In the genomic region with DNA sequence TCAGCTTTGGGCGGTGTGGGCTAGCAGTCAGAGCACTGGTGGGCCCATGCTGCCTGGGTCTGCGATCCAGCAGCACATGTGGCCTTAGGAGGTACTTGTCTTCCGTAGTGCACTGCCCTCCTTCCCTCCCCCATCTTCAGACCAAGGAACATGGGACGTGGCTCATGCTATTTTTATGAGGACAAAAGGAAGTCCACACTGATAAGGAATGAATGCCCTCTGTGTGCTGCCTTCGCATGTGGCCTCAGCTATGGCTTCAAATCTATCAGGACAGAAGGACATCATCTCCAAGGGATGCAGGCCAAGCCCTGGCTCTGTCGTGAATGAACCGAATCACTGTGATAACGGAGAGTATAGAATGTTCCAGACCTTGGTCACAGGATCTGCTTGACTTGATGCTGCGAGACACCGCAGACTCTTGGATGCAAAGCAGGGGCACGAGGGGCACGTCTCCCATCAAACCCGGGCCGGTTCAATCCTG, we compare ENCODE assay signal across 17 mouse cellular contexts. TPM values are rescaled to one million over a fixed set of nuclear protein-coding genes. Genes with fewer than 3 reads are reported as not detected.
DNase-seq lines count a peak whose midpoint lies in the region; ATAC-seq lines count a peak whose summit lies in the region.
"Had no signal": no experiment of that assay in that cellular context is flagged by ENCODE, and none has a peak within 500 bp of the region (broad histone marks: within the 10 kb centered on the region; RNA-seq: fewer than 3 reads in every experiment).

No protein-coding gene starts in this region.

- H3K27ac ChIP-seq in heart, embryonic 14.5 days (replicated peaks in 1 of 2; ENCODE audit: control insufficient read depth in 1 of 2, insufficient read depth in 1 of 2, low read depth in 2 of 2, low read length in 2 of 2): peak overlapping the region; percentile 7 to 41; a peak in 3 of 4 replicates
- no peak overlapping the region for H3K27ac ChIP-seq in liver, embryonic 16.5 days (ENCODE audit: low read length)
- H3K27ac ChIP-seq: forebrain, embryonic 12.5 days; hindbrain, embryonic 12.5 days; limb, embryonic 12.5 days; macrophage; midbrain, embryonic 15.5 days had no signal

- DNase-seq in adrenal gland, postnatal 25 days: no peak
- DNase-seq in natural killer cell, adult 2 months (ENCODE audit: low spot score in 2 of 2): no peak
- no peak for DNase-seq in kidney, adult 9 months
- DNase-seq: cerebellum, adult 9-11 months; kidney, postnatal 14 days; layer of hippocampus, adult 9-11 months; lung, embryonic 14.5 days; retina, postnatal 1 day had no signal

- no peaks in the 10 kb centered on the region for H3K36me3 ChIP-seq in megakaryocyte, embryonic 14.5 days (replicated peaks; ENCODE audit: low read length)
- H3K36me3 ChIP-seq in heart, embryonic 14.5 days (ENCODE audit: control insufficient read depth, insufficient read depth, low read length): no peaks in the 10 kb centered on the region
- no peaks in the 10 kb centered on the region for H3K36me3 ChIP-seq in liver, embryonic 16.5 days (ENCODE audit: control insufficient read depth, insufficient read depth)
- H3K36me3 ChIP-seq: forebrain, embryonic 12.5 days; hindbrain, embryonic 12.5 days; limb, embryonic 12.5 days; midbrain, embryonic 15.5 days had no signal

- ATAC-seq in megakaryocyte, adult 5-6 weeks (ENCODE audit: poor library complexity, severe bottlenecking): no peak
- ATAC-seq in heart, embryonic 14.5 days (ENCODE audit: insufficient number of reproducible peaks, insufficient read depth, low FRiP score, low read depth): no peak
- ATAC-seq in liver, embryonic 16.5 days (ENCODE audit: low read depth): peak; percentile 32; the same call in 1 of the 2 replicates
- ATAC-seq: midbrain, embryonic 15.5 days had no signal

- H3K9me3 ChIP-seq in megakaryocyte, embryonic 14.5 days: peaks cover 13% of the 10 kb centered on the region
- H3K9me3 ChIP-seq in heart, embryonic 14.5 days (ENCODE audit: control insufficient read depth, low read length): no peaks in the 10 kb centered on the region
- H3K9me3 ChIP-seq in liver, embryonic 16.5 days (replicated peaks; ENCODE audit: control insufficient read depth, low read length): no peaks in the 10 kb centered on the region
- H3K9me3 ChIP-seq: forebrain, embryonic 12.5 days; hindbrain, embryonic 12.5 days; limb, embryonic 12.5 days; midbrain, embryonic 15.5 days had no signal

- H3K4me3 ChIP-seq in megakaryocyte, embryonic 14.5 days (replicated peaks): peak overlapping the region; percentile 78
- no peak overlapping the region for H3K4me3 ChIP-seq in heart, embryonic 14.5 days (ENCODE audit: control insufficient read depth in 1 of 2, insufficient read depth in 1 of 2, low read depth in 1 of 2, low read length in 2 of 2)
- no peak overlapping the region for H3K4me3 ChIP-seq in liver, embryonic 16.5 days (ENCODE audit: low read depth, low read length)
- H3K4me3 ChIP-seq: forebrain, embryonic 12.5 days; hindbrain, embryonic 12.5 days; limb, embryonic 12.5 days; midbrain, embryonic 15.5 days had no signal

- H3K4me1 ChIP-seq in megakaryocyte, embryonic 14.5 days: peaks cover 77% of the 10 kb centered on the region
- H3K4me1 ChIP-seq in heart, embryonic 14.5 days (ENCODE audit: control insufficient read depth in 2 of 2, insufficient read depth in 2 of 2, low read length in 2 of 2): peaks cover 19 to 25% of the 10 kb centered on the region in 2 experiments
- H3K4me1 ChIP-seq in liver, embryonic 16.5 days (ENCODE audit: control insufficient read depth, low read depth, low read length): no peaks in the 10 kb centered on the region; the same call in 1 of the 2 replicates
- H3K4me1 ChIP-seq: midbrain, embryonic 15.5 days had no signal

- H3K4me2 ChIP-seq in heart, embryonic 14.5 days (ENCODE audit: low read length): no peak overlapping the region
- no peak overlapping the region for H3K4me2 ChIP-seq in liver, embryonic 16.5 days (ENCODE audit: low read depth, low read length)
- H3K4me2 ChIP-seq: forebrain, embryonic 12.5 days; hindbrain, embryonic 12.5 days; limb, embryonic 12.5 days; lung, embryonic 14.5 days; midbrain, embryonic 15.5 days had no signal

- H3K27me3 ChIP-seq in megakaryocyte, embryonic 14.5 days (replicated peaks): peaks cover 2% of the 10 kb centered on the region
- no peaks in the 10 kb centered on the region for H3K27me3 ChIP-seq in heart, embryonic 14.5 days (ENCODE audit: control insufficient read depth, insufficient read depth, low read length)
- no peaks in the 10 kb centered on the region for H3K27me3 ChIP-seq in liver, embryonic 16.5 days (ENCODE audit: control insufficient read depth, insufficient read depth, low read depth, low read length)
- H3K27me3 ChIP-seq: forebrain, embryonic 12.5 days; hindbrain, embryonic 12.5 days; limb, embryonic 12.5 days; midbrain, embryonic 15.5 days had no signal

- 39% methylated on average over 14 of the region's 14 CpGs for WGBS in heart, embryonic 14.5 days
- 48% methylated on average over 14 of the region's 14 CpGs for WGBS in liver, embryonic 16.5 days (ENCODE audit: insufficient replicate concordance)

- peak overlapping the region; percentile 18; the same call in 1 of the 2 replicates for H3K9ac ChIP-seq in heart, embryonic 14.5 days (ENCODE audit: low read length)
- no peak overlapping the region for H3K9ac ChIP-seq in liver, embryonic 16.5 days (ENCODE audit: low read depth, low read length)
- H3K9ac ChIP-seq: forebrain, embryonic 12.5 days; hindbrain, embryonic 12.5 days; limb, embryonic 12.5 days; lung, embryonic 14.5 days; midbrain, embryonic 15.5 days had no signal

RNA-seq across cellular contexts. Expression of gene 6030408B16Rik, which starts 6.5 kb away (rescaled TPM):
- polyA plus RNA-seq in megakaryocyte, embryonic 14.5 days (2012; ENCODE audit: insufficient read depth, low replicate concordance): 2.1 TPM in 1 of 2 replicates, not detected in the other
- not detected in 2 replicates for total RNA-seq in megakaryocyte, adult 5-6 weeks (2015)
- total RNA-seq in megakaryocyte, adult 5-6 weeks (2017): not detected in 2 replicates
- 0.85 and 1.8 TPM in 2 replicates for polyA plus RNA-seq in heart, embryonic 14.5 days (2014; fragmentation: Nextera tagmentation; extraction: Ambion mirVana)
- 0.72 and 0.81 TPM in 2 replicates for polyA plus RNA-seq in liver, embryonic 16.5 days (2015; fragmentation: Nextera tagmentation; extraction: Ambion mirVana)
- 0.27 TPM in 1 of 2 replicates, not detected in the other for total RNA-seq in adrenal gland, postnatal 25 days (2021)
- polyA plus RNA-seq: macrophage had no signal

RNA-seq across cellular contexts. Expression of gene Atg101, which starts 15.4 kb away (rescaled TPM):
- 36.9 and 65.9 TPM in 2 replicates for polyA plus RNA-seq in megakaryocyte, embryonic 14.5 days (2012; ENCODE audit: insufficient read depth, low replicate concordance)
- 8.2 and 12.1 TPM in 2 replicates for total RNA-seq in megakaryocyte, adult 5-6 weeks (2015)
- 53.3 and 58.0 TPM in 2 replicates for total RNA-seq in megakaryocyte, adult 5-6 weeks (2017)
- 49.5 and 50.4 TPM in 2 replicates for polyA plus RNA-seq in heart, embryonic 14.5 days (2014; fragmentation: Nextera tagmentation; extraction: Ambion mirVana)
- 25.0 and 26.1 TPM in 2 replicates for polyA plus RNA-seq in liver, embryonic 16.5 days (2015; fragmentation: Nextera tagmentation; extraction: Ambion mirVana)
- 40.6 and 44.5 TPM in 2 replicates for total RNA-seq in adrenal gland, postnatal 25 days (2021)

RNA-seq across cellular contexts. Expression of gene Nr4a1, which starts 45.5 kb away (rescaled TPM):
- polyA plus RNA-seq in megakaryocyte, embryonic 14.5 days (2012; ENCODE audit: insufficient read depth, low replicate concordance): 2.9 and 6.8 TPM in 2 replicates
- 42.1 and 45.0 TPM in 2 replicates for total RNA-seq in megakaryocyte, adult 5-6 weeks (2015)
- 37.0 TPM in 2 replicates for total RNA-seq in megakaryocyte, adult 5-6 weeks (2017)
- 6.0 and 6.6 TPM in 2 replicates for polyA plus RNA-seq in heart, embryonic 14.5 days (2014; fragmentation: Nextera tagmentation; extraction: Ambion mirVana)
- polyA plus RNA-seq in liver, embryonic 16.5 days (2015; fragmentation: Nextera tagmentation; extraction: Ambion mirVana): 0.67 and 0.69 TPM in 2 replicates
- total RNA-seq in adrenal gland, postnatal 25 days (2021): 98.7 and 131 TPM in 2 replicates
